Mouse (Mus musculus) embryonic fibroblast, embryonic 13.5 days (primary cell): ENCODE measurements around the gene Kif26b. TPM values are rescaled to one million over a fixed set of nuclear protein-coding genes. Genes with fewer than 3 reads are reported as not detected.

Experiments
- H3K27ac ChIP-seq: 2 replicates; pipeline ENCODE4 v1.5.1; 2012; ENCODE audit warnings: low read length, control low read depth, inconsistent platforms; ENCODE audit not compliant: insufficient read depth
- H3K4me1 ChIP-seq: 2 replicates; pipeline ENCODE4 v1.6.1; 2011; ENCODE audit warnings: low read length; ENCODE audit not compliant: control insufficient read depth, insufficient read depth
- H3K4me3 ChIP-seq: 2 replicates; pipeline ENCODE4 v1.5.1; 2011; ENCODE audit warnings: mild to moderate bottlenecking, control low read depth, low read length; ENCODE audit not compliant: insufficient read depth
- CTCF ChIP-seq: IDR thresholded peaks from 2 replicates; pipeline ENCODE4 v1.5.1; 2011; ENCODE audit warnings: mild to moderate bottlenecking, control low read depth, low read length, moderate library complexity, borderline replicate concordance; ENCODE audit not compliant: insufficient read depth
- POLR2A ChIP-seq: IDR thresholded peaks from 2 replicates; pipeline ENCODE4 v1.6.1; 2011; ENCODE audit warnings: low read depth, mild to moderate bottlenecking, control low read depth, low read length, moderate library complexity
- polyA plus RNA-seq: library from polyadenylated mRNA; stranded (reverse); fragments of >200 nt; gene quantifications from 2 replicates; pipeline ENCODE4 v1.2.4, GENCODE M21; 2011; ENCODE audit warnings: low read depth; ENCODE audit not compliant: missing spikeins, insufficient read length

Gene Kif26b
- polyA plus RNA-seq, 1 experiment = 61.3 TPM

DNA sequence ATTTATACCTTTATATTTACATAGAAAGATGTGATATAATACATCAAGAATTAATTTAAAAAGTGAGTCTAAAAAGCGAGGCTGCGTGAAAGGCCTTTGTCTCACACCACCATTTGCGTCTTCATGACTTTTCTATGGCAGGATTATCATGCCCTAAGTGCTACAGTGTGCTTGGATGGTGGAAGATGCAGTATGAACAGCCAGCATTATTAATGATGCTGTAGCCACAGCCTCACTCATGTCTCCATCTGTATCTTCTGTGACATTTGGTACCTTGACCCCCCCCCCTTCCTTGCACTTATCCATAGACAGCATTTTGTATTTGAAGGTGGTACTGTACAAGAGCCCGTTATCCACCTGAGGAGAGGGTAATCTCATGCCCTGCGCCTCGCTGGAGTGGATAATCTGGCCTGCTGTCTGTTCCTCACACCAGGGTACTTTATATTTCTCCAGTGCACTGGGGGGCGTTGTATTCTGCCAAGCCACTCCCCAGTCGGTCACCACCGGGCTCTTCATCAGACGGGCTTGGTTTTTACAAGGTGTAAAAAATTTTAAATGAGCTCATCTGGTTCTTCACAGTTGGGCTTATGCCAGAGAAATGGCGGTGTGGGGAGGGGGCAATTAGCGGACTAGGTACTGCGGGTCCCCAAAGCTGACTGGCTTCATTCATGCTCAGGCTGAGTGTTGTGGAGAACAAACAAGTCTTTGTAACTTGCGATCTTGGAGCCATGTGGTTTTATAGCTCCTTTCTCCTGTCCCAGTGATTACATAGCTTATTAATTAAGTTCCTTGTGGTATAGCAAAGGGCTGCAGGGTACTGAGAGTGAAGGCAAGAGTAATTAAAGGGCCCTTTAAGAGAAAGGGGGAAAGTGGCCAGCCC lies 291.9 kb downstream of the Kif26b start:
- TF ChIP-seq CTCF (no peak), POLR2A (no peak)
- Histone ChIP-seq H3K4me3 (no peak overlapping the region), H3K4me1 (no peaks in the 10 kb centered on the region), H3K27ac (no peak overlapping the region)

DNA sequence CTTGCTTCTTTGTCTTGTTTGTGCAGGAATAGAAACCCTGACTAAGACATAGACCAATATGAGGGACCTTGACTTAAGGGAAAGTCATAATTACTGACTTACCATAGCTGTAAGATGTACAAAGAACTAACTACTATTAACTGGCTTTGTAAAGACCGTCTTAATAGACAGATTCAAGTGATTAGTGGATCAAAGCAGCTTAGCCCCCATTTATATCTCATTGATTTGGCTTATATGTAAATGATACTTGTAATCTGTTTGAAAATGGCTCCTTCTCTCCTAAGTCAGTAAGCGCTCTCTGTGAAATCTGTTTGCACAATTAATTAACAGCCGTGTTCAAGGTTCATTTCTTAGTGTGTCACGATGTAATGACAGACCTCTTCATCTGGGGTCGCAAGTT lies 295.9 kb downstream of the Kif26b start:
- TF ChIP-seq CTCF (no peak), POLR2A (no peak)
- Histone ChIP-seq H3K4me3 (no peak overlapping the region), H3K27ac (no peak overlapping the region)

DNA sequence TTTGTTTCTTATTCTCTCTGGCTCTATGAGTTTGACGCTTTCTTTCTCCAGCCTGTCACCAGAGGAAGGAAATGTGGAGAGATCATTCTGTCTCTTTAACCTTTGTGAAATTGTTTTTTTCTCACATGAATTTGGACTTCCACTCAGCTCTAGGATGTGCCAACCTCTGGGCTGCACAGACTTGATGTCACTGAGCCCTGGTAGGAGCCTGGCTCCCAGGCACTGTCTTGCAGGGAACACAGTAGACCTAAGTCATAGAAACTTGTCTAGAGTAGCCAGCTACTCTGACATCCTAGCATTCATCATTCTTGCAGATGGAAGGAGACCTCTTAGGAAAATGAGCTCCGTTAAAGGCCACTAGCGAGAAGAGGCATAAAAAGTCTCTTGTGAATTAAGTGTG lies 298.3 kb downstream of the Kif26b start:
- Histone ChIP-seq H3K27ac (no peak overlapping the region), H3K4me3 (no peak overlapping the region), H3K4me1 (no peaks in the 10 kb centered on the region)
- TF ChIP-seq CTCF (no peak), POLR2A (no peak)

More for the DNA sequence above, 295.9 kb downstream of the Kif26b start:
- H3K4me1 ChIP-seq = no peaks in the 10 kb centered on the region

DNA sequence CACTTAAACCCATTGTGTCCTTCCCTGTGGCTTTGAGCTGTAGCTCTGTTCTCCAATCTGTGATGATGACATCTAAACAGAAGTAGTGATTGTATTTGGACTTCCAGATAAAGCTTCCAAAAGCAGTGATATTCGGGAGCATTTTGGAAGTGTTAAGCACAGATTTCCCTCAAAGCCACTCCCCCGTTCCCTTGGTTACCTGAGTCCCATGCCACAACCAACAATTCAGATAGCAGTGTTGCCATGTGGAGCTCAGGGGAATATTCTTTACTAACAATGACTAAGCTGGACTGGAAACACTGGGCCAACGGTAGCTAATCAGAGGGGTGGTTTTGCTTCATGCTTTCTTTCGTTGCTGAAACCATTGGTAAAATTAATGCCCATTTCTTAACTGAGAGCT lies 300.5 kb downstream of the Kif26b start:
- TF ChIP-seq POLR2A (no peak), CTCF (no peak)
- no peak overlapping the region for H3K27ac ChIP-seq
- H3K4me1 ChIP-seq = no peaks in the 10 kb centered on the region
- H3K4me3 ChIP-seq = no peak overlapping the region

DNA sequence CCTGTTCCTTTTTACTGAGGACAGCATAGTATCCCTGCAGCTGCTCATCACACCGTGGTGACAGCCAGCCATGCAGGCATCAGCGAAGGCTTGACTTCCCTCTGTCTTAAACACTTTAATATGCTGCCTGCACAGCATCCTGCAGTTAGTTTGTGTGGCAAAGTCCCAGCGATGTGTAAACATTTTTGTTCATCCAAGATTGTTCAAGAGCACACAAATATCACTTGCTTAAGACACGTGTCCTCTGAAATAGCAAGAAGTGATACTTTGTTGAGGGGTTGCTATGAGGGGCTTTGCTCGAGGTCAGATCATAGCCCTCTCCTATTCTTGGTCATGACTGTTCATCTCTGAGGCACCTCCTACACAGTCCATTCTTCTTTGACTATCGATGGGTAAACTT lies 303.6 kb downstream of the Kif26b start:
- TF ChIP-seq POLR2A = no peak
- no peak for TF ChIP-seq CTCF
- H3K27ac ChIP-seq = no peak overlapping the region
- H3K4me1 ChIP-seq = no peaks in the 10 kb centered on the region
- H3K4me3 ChIP-seq = no peak overlapping the region

DNA sequence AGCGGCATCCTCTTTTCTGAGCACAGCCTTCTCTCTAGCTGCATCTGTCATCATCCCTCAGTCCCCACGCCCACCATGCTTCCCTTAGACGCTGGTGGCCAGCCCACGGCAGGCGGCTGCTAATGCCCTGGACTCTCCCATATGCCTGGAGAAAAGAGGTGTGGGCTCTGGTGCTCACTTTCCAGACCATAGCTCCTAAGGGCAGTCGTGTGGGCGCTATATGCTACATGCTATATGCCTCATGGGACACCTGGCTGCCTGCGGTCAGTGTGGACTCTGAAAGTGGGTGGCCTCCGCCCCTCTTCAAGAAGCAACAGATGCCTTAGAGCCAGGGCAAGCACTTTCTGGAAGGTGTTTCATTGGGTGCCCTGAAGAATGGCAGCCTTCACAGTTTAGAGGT lies 306.9 kb downstream of the Kif26b start:
- TF ChIP-seq CTCF (no peak), POLR2A (no peak)
- Histone ChIP-seq H3K4me1 (no peaks in the 10 kb centered on the region), H3K4me3 (no peak overlapping the region), H3K27ac (no peak overlapping the region)

DNA sequence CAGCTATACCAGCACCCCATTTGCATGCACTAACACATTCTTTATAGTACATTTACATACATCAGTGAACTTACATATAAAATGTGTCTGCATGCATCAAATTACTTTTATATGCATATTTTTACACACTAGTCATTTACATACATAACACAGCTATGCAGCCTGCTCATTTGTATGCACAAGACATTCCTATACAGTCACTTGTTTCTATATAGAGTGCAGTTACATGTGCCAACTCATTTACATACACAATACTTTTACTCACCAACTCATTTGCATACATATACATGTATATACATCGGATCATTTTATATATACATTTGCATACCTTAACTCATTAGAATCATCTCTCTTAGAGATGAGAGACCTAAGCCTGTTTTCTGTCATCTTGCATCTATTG lies 308.1 kb downstream of the Kif26b start:
- Histone ChIP-seq H3K4me1 (no peaks in the 10 kb centered on the region), H3K4me3 (no peak overlapping the region), H3K27ac (no peak overlapping the region)
- TF ChIP-seq CTCF (no peak), POLR2A (no peak)

DNA sequence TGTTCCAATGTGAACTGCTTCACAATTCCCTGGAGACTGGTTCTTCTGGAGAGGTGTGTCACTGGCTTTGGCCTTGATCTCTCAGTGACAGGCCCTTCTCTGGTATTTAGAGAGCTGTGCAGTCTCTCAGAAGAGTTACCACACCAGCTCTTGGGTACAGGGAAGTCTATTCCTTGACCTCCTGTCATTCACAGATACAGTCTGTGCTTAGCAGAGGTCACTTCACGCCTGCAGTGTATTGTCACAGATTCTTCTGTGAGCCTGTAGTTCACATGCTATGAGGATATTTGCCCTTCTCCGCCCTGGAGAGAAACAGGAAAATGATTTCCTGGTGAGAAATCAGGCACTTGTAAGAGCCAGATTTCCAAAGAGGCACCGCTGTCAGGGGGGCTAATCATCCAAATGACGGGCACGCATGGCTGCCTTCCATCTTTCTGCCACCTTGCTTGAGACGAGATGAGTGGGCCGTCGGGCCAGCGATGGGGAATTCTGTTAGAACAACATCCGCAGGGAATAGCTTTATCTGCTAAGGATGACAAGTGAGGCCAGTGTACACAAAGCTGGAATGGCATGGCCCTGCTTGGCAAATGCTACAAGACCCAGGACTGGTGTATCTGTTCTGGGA lies 309.9 kb downstream of the Kif26b start:
- Histone ChIP-seq H3K4me1 (no peaks in the 10 kb centered on the region), H3K27ac (no peak overlapping the region), H3K4me3 (no peak overlapping the region)
- TF ChIP-seq POLR2A = no peak
- no peak for TF ChIP-seq CTCF

DNA sequence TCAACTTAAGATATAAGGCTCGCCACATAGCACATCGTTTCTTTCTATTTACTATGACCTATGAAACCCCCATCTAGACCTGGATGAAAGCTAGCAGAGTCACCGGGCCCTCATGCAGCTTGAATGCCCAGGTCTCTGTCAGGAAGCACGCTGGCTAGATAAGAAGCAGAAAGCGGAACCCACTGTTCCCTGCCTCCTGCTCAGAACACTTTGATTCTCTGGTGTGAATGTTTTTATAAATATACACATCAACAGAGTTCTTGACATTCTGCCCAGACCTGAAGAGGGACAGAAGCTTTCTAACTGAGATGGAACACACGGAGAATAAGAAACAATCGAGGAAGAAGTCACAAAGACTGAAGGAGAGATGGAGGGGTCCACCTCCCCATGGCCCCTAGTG lies 311.4 kb downstream of the Kif26b start:
- no peak overlapping the region for H3K27ac ChIP-seq
- H3K4me1 ChIP-seq = no peaks in the 10 kb centered on the region
- H3K4me3 ChIP-seq = no peak overlapping the region
- TF ChIP-seq CTCF = no peak
- no peak for TF ChIP-seq POLR2A

DNA sequence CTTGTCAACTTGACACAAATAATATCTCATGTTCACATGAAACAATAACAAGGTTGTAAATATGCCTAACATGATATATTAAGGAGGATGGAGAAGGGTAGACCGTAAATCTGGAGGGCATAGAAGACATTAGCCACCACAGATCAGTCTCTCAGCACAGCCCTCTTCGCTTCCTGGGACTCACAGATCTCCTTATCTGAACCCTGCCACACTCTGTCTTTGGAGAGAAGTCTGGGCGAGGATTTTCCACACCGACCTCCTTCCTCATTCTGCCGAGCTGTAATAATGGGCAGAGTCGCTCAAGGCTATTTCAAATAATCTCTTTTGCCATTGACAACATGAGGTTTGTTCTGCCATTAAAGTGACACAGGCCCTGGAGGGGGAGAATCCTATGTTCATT lies 315.9 kb downstream of the Kif26b start:
- Histone ChIP-seq H3K4me1 (no peaks in the 10 kb centered on the region), H3K27ac (no peak overlapping the region), H3K4me3 (no peak overlapping the region)
- TF ChIP-seq POLR2A (no peak), CTCF (no peak)

DNA sequence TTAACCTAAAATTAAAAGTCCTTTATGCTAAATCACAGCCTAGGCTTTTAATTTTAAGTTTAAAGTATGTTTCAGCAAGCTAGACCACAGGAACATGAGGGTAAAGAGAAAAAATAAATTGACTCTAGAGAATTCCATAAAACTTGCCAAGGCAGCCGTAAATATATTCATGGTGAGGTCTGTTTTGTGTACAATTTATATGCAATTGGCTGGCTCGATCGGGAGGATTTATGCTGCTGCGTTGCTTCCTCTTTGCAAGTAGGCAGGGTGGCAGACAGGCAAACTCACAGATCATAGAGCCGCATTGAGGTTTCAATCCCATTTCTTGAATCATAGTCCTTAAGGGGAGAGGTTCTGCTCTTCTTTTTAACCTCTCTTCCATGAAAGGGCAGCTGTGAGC lies 318.6 kb downstream of the Kif26b start:
- no peak overlapping the region for H3K27ac ChIP-seq
- no peaks in the 10 kb centered on the region for H3K4me1 ChIP-seq
- TF ChIP-seq POLR2A = no peak
- no peak for TF ChIP-seq CTCF
- H3K4me3 ChIP-seq = no peak overlapping the region
